Mouse (Mus musculus) urinary bladder, postnatal 36 days (tissue): ENCODE data around the gene Mertk.

Experiments used
- DNase-seq, 2 experiments: peaks; one replicate each; pipeline ENCODE4 v3.0.0; 2022; ENCODE audit warnings: low spot score in 2 of 2, mixed read lengths in 1 of 2

Gene Mertk

DNA sequence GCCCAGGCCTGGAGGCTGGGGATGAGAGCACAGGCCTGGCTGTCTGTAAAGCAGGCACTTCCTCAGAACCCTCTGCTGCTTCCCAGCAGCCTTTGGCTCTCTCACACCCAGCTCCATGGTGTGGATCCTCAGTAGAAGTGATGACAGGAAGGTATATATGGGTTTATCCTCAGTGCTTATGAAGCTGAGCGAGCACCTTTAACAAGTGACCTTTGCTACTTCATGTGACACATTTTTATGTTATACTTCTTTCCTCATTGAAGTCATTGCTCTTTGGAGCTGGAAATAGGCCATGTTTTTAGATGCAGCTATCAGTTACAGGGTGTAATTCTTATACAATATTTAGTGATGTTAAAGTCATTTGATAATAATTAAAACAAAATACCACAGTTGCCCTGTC, 67.0 kb downstream of the Mertk start:
- no peak for DNase-seq

DNA sequence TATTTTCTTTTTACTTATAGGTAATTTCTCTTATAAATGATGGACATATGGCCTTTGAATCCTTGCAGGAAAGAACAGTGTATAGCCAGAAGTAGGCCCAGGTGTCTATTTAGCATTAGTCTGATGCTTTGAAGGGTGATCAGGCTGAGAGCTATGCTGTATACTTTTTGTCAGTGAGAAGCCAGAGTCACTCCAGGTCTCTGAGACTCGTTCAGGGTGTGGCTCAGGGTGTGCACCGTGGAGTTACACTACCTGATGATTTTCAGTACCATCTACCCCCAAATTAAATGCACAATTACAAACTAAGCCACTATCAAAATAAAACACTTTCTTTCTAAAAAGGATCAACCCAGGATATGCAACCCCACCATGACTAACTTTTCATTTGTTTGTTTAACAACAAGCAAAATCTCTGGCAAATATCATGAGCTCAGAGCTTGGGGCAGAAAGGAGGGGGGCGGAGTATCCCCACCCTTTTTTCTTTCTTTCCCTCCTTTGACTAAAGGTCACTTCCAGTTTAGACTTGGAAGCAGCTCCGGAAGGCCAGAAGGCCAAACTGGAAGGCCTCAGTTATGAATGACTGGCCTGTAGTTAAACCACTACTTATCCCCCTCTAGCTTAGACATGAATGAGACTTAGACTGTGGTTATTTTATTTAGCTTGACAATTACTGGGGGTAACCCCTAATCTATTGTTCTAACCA, 69.9 kb downstream of the Mertk start:
- DNase-seq = peak in 1 of 2 experiments; percentile 13

DNA sequence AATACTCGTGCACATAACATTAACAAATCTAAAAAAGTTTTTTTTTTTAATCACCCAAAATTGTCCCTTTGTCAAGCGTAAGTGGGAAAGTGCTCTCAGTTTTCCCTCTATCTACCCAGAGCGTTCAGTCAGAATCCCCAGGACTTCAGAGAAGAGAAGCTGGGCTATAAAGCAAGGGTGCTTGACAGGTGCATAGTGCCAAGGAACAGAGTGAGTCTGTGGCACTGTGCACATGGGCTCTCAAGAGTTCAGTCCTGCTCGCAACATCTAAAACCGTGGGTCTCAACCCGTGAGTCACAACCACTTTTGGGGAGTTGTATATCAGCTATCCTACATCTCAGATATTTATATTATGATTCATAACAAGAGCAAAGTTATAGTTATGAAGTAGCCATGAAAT, 71.8 kb downstream of the Mertk start:
- DNase-seq = no peak

DNA sequence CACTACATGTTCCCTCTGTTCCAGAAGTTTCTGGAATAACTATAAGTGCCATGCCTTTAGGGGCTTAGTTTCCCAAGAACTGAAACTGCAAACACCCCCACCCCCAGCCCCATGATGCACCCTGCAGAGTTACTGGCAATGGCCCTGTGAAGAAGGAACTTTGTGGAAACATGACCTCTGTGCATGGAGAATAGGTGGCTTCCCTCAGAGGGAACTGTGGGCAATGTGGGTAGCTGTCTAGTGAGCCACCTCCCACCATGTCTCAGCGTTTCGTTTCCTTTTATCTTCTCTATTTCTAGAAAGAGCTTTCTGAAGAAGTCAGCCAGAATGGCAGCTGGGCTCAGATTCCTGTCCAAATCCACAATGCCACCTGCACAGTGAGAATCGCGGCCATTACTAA, 72.3 kb downstream of the Mertk start:
- DNase-seq = no peak

DNA sequence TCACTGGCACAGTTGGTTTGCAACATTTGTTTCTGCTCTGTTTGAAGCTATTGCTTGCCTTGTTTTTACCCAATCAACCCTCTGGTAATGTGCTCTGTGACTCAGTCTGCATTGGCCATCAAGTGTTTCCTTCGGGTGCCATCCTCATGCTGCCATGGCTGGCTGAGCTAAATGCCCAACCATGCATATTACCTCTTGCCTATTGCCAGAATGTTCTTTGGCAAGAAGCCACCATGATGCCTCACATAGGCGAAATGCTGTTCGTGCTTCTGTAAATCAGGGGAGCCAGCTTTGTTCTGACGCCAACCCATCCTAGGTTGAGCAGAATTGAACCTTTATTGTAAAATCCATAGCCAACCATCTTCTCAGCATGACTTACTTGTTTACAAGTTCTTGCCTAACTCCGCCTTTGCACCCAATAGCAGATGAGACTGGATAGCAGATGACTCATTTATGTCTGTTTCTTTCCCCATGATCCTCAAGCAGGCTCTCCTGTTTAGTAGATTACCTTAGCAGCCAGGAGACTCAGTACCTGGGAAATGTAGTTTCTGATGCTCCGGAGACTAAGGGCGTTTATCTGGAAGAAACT, 73.1 kb downstream of the Mertk start:
- DNase-seq = no peak

DNA sequence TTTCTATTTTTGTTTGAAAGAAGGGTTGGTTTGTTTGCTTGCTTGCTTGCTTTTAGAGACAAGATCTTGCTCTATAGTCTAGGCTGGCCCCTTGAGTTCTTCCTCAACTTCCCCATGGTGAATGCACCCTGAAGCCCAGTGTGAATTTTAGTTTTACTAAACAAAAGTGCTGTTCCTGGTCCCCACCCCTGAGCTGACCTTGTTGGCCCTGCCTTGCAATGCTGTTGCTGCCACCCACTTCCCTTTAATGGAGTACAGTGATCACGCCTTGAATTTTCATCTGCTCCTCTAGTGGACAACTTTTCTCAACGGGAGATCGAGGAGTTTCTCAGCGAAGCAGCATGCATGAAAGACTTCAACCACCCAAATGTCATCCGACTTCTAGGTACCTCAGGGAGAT, 83.5 kb downstream of the Mertk start:
- no peak for DNase-seq

DNA sequence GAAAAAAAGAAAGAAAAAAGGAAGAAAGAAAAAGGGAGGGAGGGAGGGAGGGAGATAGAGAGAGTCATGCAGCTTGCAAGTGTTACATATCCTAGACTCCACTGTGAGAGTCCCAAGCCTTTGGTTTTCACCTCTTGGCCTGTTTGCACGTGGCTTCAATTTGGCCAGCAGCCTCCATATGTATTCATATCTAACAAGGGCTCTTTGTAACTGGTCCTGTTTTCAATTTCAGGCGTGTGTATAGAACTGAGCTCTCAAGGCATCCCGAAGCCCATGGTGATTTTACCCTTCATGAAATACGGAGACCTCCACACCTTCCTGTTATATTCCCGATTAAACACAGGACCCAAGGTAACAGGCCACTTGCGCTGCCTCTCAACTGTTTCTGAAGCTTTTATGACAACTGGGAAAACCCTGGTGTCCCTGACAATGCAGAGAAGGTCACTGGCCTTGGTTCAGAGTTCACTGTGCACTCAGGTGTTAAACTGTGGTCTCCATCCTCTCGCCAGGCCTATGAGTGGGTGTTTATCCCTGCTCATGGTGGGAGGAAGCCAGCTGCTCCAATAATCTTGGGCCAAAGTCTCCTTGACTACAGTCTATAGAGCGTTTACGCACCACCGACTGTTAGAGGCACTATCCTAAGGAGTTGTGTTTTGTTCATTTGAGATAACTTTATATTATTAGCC, 85.0 kb downstream of the Mertk start:
- no peak for DNase-seq

DNA sequence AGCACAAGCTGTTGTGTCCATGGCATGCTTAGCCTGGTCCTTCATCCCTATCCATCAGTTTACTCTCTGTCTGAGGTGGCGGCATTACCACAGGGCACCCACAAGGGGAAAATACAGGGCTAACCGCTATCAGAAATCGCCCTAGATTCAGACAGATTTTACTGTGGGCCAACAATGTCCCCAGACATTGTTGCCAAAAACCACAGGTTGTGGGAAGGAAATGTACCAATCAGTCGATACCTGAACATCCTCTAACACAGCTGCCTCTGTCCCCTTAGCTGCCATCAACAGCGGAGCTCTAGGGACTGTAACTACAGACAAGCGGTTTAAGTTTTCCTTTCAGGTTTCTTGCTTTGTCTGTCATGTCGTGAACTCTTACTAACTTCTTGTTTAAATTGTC, 86.1 kb downstream of the Mertk start:
- DNase-seq = no peak

DNA sequence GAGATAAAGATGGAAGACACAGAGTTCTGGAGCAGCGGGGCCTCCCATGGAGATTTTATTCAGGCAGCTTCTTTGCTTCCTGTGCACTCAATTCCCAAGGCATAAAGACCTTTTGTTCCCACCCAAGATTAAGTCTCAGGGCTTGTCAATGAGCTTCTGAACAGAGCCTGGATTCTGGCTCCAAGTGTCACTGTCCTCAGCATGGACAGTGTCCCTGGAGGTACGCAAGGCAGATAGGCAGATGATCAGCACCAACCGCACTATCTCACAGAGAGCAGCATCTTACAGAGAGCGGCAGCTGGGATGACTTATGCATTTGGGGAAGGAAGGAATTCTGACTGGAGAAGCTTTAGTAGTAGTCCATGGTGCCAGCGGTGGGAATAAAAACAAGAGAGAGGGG, 87.6 kb downstream of the Mertk start:
- DNase-seq = no peak

DNA sequence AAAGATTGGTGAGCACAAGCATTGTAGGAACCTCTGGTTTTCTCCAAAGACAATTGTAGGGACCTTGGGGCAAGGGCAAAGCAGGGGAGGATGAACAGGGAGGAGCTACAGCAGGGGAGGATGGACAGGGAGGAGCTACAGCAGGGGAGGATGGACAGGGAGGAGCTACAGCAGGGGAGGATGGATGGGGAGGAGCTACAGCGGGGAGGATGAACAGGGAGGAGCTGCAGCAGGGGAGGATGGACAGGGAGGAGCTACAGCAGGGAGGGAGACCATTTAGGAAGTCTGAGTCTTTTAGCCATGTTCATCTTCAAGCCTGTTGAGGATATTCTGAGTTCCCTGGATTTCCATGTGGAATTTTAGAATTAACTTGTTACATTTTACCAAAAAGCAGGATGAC, 88.0 kb downstream of the Mertk start:
- DNase-seq = no peak

DNA sequence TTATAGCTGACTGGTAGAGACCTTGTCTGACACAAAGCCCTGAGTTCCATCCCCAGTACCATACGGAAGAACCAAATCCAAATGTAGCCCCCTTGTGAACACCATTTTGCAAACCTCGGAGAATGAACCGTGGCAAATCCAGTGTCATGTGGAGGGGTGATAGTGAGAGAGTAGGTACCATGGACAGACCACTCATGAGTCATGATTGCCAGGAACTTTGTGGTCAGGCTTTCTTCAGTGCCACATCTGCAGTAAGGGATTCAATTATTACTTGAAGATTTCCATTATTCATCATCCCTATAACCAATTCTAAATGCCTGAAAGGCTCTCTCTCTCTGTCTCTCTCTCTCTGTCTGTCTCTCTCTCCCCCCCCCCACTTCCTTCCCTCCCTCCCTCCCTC, 89.0 kb downstream of the Mertk start:
- DNase-seq = no peak

DNA sequence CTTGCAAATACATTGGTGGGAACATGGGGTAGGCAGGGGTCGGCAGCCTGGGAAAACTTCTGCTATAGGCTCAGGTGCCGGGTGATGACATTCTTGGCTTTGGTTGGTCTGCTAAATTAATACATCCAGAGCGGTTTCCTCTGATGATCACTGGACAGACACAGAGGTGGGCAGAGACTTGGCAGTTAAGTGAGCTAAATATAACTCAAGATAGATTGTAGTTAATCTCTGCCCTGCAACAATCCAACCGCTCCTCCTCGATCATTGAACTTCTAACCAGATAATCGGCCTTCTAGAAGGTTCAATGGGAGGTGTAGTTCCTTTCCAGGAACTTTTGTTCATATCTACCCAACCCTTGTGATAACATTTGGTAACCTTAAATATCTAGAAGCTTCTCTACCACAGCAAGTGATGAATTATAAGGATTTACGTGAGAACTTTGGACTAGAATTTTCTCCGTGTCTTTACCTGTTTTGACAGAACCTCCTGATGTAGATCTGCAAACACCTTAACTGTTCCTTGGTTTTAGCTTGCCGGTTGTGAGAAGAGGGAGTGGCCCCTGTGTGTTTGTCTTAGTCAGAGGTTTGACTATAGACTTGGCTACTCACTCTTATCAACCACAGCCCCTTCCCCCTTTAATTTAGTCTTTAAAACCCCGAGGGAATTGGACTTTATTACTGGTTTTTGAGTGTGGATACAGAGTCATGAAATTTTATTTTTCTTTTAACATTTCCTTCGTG, 92.3 kb downstream of the Mertk start:
- DNase-seq = no peak

DNA sequence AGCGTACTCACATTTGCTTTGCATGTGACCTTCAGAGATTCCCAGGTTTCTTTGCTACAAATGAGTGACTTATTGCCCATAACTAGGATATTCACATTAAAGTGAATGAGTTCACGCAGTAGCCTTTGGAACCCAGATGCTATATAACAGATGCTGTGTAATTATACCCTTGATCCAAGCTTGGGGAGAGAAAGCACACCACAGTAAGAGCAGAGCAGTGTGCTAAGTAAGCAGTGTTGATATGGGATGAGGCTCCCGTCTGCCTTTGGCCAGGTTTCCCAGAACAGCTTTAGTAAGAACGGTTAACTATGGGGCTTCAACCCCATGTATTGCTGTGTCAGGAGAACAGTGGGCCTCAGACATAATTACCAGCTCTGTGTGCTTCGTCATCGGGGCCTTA, 95.2 kb downstream of the Mertk start:
- DNase-seq = no peak

DNA sequence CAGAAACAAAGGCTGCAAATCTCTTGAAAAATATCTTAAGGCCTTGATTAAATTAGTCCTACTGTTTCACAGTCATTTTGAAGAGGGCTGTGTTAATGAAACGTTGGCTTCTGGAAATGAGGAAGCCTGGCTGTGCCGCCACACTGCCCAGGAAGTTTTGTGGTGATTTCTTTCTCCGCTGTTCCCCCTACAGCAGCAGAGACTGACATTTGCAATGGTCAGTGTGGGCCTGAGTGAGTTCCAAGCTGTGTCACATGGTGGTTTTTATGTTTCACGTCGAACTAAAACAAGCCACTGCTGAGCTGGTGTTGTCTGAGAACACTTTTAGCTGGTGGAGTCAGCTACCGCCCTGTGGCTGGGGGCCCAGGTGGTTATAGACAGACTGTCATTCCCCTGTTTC, 97.7 kb downstream of the Mertk start:
- DNase-seq = no peak

DNA sequence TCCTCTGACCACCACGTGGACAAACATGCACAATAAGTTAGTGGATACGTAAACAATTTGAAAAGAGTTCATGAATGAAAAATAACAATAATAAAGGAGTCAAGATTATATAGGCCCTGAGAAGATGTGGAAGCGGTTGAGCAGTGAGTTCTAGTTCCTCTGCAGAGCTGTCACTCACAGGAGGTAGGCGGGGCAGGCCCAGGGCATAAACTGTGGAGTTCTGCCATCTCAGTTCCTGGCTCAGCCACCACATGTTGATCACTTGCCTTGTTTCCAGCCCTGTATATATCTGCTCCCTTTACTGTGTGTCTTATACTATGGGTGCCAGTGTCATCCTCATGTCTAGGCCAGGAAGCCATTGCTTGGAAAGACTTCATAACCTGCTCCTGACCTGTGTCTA, 104.7 kb downstream of the Mertk start:
- DNase-seq = no peak

DNA sequence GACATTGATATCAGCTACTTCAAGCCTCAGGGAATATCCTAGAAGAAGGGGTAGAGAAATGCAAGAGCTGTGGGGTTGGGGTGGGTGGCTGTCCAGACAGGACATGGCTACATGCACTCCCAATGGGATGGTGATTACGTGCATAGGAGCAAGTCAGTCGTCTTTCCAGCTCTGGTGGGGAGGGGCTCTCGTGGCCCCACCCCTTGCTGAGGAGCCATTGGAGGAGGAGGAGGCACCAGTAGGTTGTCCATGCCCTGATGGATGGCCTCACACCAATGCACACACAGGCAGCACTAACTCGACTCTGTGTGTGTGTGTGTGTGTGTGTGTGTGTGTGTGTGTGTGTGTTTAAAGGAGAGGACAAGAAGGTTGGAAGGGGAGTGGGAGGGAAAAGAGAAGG, 106.6 kb downstream of the Mertk start:
- no peak for DNase-seq

DNA sequence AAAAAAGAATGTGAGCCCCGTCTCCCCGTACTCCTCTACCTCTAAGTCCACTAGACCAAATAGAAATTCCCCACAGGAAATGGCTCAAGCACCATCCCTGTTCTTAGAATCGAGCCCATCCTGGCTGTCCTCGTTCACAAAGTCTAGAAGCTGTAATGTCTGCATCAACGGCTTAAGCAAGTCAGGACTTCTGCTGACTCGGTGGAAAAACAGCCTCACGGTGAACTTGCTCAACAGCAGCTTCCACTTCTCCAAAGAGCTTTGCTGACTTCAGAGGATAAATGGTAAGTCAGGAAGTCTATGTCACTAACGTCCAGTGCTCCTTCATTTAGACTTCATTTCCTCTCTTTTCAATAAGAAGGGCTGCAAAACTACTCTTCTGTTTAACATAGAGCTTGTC, 107.8 kb downstream of the Mertk start:
- no peak for DNase-seq

DNA sequence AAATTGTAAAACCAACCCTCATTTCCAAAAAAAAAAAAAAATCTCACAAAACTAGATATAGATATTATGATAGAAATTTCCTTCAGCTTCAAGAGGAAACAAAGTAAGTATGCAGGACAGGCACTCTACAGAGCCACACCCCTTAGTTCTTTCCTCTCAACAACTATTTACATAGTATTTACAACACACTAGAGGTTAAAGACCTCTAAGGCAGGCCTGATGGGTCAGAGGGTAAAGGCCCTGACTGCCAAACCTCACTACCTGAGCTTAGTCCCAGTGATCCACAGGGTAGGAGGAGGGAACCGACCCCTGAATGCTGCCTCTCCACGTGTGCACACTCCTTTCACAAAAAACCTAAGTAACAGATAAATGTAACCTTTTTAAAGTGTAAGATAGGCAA, 114.0 kb downstream of the Mertk start:
- no peak for DNase-seq

DNA sequence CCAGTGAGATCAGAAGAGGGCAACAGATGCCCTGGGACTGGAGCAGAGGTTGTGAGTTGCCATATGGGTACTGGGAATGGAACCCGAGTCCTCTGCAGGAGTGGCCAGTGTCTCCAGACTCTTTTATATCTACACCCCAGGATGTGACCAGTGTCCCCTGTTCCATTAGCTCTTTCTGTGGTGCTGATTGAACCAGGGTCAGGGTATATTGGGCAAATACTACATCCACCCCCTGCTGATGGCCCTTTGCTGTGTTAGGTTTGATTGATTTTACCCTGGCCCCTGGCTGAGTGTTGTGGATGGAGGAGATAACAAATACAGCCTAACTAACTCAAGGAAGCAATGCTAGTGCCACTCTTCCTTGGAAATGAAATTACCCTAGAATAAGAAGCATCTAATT, 117.6 kb downstream of the Mertk start:
- DNase-seq = no peak

DNA sequence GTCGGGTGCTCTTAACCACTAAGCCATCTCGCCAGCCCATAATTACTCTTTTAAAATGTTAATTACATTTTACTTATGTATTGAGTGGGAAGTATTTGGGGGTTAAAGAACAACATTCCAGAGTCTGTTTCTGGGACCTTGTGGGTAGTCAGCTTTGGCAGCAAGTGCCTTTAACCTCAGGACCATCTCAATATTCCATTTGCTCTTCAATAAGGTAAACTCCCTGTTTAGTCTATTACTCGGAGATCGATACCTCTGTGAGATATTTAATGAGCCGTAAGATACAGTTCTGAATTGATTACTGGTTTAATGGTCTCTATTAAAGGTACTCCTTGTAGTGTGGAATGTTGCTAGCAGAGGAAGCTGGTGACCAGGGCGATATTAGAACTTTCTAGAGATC, 118.2 kb downstream of the Mertk start:
- DNase-seq = no peak

DNA sequence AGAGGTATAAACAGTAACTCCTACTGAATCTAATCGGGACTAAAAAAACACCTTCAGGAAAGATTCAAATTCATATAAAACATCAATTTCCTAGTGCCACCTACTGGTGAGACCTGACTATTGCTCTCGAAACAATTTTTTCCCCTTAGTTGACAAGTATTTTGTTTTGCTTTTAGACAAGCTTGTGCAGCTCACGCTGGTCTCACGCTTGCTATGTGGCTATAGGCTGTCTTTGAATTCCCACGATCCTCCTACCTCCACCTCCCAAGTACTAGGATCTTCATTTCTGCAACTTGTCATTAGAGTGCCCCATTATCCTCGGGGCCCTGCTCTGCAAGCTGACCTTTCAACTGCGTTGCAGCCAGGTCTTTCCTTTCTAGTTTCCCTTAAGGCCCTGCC, 118.6 kb downstream of the Mertk start:
- peak in 1 of 2 experiments; percentile 64 for DNase-seq

DNA sequence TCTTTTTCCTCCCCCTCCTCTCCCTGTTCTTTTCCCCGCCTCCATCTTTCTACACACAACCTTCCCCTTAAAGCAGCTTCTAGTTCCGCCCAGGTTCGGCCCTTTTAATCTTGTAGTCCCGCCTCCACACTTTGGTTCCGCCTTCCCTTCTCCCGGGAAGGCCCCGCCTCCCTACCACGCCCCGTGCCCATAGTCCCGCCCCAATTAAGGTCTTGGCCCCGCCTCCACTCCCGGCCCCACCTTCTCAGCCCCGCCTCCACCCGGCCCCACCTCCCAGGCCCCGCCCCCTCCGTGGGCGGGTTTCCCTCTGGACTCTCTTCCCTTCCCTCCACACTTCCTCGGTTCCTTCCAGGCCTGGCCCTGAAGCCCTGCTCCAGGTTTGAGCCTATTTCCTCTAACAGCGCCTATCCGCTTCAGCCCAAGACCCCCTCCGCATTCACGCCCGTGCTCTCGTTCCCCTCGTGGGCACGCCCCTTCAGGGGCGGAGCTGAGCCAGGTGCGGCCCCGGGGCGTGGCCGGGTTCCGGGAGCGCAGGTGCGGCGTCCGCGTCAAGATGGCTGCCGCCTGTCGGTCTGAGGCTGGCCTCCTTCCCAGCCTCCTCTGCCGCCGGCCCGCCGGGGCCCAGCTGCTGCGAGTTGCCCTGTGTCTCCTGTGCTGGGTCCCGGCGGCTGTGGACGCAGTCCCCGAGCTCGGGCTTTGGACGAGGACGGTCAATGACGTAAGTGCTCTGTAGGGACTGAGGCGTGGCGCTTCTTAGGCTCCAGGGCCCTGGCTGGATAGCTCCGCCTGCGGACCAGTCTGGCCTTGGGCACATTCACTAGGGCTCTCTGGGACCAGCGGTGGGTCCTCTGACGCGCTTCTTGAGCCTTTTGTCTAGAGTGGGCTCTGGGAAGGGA, 119.3 kb downstream of the Mertk start, which contains the start of gene Tmem87b:
TSS of gene Tmem87b (plus strand) at position 333 of the 896 bp plus-strand sequence.
- peak; percentile 95 to 97 for DNase-seq
